Mouse (Mus musculus) lung, postnatal 36 days (tissue): ENCODE results near the gene Dync1li1.

Source experiments
- DNase-seq: peaks from one replicate; pipeline ENCODE4 v3.0.0; 2022; ENCODE audit warnings: mixed read lengths

The Dync1li1 gene

GRCm38 (mm10) chr9:114731011-114731755 lies 42.6 kb downstream of the Dync1li1 start, which contains the start of gene Cmtm6:
Cmtm6 (plus strand) TSS chr9:114731116.
- peak; percentile 99 for DNase-seq

- peak; percentile 22 for DNase-seq
Measured at GRCm38 (mm10) chr9:114731871-114732682, 43.5 kb downstream of the Dync1li1 start.

DNA sequence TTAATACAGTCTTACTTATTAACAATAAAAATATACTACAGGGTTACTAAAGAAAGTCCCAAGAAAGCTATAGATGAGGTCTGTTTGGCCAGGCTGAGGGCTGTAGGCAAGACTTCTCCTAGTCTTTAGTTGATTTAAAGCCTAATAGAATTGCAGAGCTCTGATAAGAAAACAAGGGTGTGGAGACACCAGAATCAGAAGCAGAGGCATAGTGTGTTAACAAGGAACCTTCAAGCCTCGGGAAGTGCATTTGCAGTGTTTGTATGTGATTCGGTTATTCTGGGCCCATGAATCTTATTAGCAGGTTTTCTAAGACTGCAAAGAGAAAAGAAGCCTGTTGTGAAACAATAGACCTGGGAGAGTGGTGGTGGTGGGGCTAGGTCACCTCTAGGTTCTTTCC lies 44.6 kb downstream of the Dync1li1 start:
- no peak for DNase-seq

- peak; percentile 51 for DNase-seq
Measured at GRCm38 (mm10) chr9:114736442-114736841, 47.9 kb downstream of the Dync1li1 start.

DNA sequence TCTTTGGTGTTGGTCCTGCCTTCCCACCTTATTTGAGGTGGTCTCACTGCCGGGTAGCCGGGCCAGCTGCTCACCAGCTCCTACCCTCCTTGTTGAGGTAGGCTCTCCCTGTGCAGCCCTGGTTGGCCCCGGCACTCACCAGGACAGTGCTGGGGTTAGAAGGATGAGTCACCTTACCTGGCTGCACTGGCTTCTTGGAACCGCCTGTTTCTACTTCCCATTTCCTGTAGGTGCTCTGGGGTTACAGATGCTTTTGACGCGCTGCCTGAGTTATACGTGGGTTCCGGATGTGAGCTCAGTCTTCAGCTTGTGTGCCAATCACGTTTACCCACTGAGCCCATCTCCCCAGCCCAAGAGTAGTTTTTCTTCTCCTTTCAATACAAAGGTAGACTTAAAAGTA lies 51.7 kb downstream of the Dync1li1 start:
- DNase-seq = no peak

DNA sequence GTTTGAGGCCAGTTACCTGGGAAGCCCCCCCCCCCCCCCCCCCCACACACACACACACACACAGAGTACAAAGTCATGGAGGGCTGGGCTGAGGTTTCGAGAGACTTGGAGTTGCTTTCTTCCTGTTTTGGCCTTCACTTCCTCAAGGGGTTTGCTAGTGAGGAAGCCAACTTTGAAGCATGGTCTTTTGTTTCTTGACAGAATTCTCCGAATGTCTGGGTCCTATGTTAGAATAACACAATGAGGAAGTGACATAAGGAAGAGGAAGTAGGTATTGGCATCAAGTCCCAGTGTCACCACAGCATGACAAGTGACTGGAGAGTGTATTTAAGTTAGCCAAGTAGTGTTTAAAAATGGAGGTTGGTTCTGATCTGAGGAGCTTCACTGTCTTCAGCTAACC lies 54.1 kb downstream of the Dync1li1 start:
- DNase-seq = peak; percentile 70

GRCm38 (mm10) chr9:114745163-114745562 lies 56.6 kb downstream of the Dync1li1 start:
- DNase-seq = no peak

DNA sequence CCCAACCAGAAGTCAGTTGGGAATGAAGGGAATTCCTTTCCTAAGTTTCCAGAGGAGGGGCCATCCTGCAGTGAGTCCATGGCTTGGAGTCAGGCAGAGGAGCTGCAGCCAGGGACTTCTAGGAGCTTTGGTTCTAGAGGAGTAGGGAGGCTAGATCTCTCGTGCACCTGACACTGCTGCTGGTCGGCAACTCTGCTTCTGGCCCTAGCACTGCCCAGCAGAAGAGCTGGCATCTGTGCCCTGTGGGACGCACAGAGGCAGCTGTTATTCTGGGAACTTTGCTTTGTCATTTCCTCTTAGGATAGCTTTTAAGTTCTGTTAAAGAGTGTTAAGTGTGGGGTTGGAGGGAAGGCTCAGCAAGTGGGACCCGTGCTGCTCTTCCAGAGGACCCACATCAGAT lies 57.1 kb downstream of the Dync1li1 start:
- no peak for DNase-seq

DNA sequence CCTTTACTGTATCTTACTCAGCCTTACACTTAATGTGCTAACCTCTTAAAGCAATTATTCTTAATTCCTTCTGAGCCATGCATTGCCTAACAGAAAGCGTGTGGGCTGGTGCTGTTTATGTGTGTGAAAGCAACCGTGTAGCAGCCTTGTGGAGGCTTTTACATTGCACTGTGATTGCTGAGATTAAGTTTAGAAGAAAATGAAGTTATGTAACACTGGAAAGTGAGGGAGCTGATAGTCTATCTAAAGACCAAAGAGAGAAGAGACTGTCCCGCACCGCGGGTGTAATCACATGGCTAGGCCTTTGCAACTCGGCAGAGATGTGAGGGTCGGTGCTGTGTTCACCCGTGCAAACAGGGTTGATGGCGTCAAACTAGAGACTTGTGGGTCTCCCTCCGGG lies 58.4 kb downstream of the Dync1li1 start:
- DNase-seq = no peak

DNA sequence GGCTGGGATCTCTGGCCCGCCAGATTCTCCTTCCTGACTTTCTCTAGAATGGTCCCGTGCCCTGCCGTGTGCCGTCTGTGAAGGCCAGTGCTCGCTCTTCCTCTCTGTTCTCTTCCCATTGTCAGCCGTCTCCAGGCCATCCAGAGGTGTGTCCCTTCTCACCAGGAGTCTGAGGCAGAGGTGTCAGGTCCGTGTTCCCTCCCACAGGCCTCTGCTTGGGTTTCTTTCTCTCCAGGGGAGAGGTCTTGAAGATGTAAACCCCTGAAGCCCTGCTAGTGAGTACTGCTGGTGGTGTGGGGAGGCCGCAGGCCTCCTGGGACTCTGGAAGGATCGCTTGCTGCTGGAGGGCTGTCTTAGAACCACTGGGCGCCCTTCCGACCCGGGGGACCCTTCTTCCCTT lies 58.9 kb downstream of the Dync1li1 start:
- DNase-seq = no peak

DNA sequence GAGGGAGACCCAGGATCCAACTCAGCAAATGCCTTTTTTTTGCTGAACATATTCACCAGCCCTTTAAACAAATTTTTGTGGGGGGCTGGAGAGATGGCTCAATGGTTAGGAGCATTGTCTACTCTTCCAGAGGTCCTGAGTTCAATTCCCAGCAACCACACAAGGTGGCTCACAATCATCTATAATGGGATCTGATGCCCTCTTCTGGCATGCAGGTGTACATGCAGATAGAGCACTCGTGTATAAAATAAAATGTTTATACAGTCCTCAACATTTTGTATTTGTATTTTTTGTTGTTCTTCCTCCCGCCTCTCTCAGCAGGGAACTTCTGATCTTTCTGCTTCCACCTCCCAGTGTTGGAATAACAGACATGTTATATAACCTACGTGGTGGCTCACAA lies 63.0 kb downstream of the Dync1li1 start:
- no peak for DNase-seq

DNA sequence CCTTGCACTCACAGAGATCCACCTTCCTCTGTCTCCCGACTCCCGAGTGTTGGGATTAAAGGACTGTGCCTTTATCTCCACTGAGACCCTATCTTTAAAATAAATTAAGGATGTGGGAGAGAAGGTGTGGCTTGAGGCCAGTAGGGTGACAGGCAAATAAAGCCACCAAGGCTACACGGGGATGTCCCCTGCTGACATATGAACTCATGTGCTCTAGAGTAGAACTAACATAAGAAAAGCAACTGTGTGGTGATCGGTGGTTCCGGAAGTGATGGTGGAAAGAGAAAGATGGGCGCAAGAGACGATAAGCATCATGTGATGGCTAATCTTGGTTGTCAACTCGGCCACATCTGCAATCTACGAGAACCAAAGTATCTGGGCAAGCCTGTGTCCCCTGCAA lies 63.7 kb downstream of the Dync1li1 start:
- peak; percentile 27 for DNase-seq

DNA sequence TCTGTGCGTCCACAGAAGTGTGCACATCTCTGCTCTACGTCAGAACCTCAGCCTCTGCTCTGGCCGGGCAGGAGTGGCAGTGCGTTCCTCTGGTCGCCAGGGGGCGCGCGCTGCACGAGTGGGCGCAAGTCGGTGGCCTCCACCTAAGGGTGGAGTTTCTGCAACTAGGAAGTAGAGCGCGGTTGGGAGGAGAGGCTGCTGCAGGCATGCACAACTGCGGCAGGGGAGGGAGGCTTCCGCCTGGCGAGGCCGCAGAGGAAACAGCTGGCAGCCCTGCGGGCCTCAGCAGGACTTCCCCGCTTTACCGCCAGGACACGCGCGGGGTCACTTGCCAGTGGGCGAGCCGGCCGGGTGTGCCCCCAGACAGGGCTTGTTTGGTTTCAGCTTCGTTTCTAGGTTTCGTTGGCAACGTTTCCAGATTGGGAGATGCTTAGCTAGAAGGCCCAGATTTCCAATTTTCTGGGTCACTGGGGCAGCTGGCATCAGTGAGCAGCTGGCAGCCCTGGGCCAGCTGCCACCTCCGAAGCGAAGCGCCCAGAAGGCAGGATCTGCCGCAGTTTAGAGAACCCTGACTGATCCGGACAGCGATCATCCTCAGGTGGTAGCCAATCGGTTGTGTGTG lies 64.4 kb downstream of the Dync1li1 start:
- DNase-seq = peak; percentile 96

DNA sequence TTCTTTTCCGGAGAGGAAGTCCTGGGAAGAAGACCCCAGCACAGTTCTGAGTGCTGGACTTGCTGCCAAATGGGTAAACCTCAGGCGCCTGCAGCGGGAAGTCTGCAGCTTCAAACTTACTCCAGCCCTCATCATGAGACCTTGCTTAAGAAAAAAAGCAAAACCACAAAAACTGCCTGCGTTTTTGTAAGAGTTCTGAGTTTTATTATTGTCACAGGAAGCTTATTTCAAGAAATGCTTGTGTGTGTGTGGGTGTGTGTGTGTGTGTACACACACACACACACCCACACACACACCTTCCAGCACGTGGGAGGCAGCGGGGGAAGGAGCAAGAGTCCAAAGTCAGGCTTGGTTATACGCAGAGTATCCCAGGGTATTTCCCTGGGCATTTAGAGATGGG lies 69.7 kb downstream of the Dync1li1 start:
- no peak for DNase-seq

GRCm38 (mm10) chr9:114758801-114759200 lies 70.2 kb downstream of the Dync1li1 start:
- no peak for DNase-seq

- DNase-seq = no peak
Measured at GRCm38 (mm10) chr9:114759886-114760285, 71.3 kb downstream of the Dync1li1 start.

DNA sequence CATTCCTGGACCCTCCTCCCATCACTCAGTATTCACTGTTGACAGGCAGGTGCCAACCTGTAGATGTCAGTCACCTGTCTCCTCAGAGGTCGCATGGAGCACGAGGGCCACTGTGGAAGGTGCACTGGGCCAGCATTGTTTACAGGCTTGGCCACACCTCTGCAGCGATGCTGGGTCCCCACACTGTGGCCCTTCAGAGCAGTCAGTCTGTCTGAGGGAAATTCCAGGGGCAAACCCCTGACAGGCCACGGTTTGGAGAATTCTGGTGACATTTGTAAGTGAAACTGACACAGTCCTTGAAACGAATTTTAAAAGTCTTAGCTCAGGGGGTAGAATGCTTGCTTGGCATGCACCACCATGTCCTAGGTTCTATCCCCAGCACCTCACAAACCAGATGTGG lies 71.8 kb downstream of the Dync1li1 start:
- no peak for DNase-seq

GRCm38 (mm10) chr9:114761848-114762247 lies 73.3 kb downstream of the Dync1li1 start:
- DNase-seq = no peak

GRCm38 (mm10) chr9:114763341-114763740 lies 74.8 kb downstream of the Dync1li1 start:
- DNase-seq = peak; percentile 62

DNA sequence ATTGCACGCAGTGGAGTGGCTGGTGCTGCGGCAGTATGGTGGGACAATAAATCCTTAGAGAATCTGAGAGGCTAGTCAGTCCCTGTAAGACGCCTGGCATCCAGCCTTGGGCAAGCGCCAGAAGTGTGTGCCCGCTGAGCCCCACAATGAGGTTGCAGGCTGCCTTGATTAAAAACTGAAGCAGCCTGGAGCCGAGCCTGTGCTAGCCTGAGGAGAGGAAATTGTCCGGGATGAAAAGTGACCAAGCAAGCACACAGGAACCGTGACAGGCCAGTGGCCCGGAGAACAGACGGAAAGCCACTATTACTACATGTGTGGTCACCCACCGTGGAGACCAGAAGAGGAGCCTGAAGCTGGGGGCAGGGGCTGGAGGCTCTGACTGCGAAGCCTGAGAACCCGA lies 78.4 kb downstream of the Dync1li1 start:
- no peak for DNase-seq

GRCm38 (mm10) chr9:114767507-114767906 lies 78.9 kb downstream of the Dync1li1 start:
- DNase-seq = no peak

- DNase-seq = peak; percentile 52
Measured at GRCm38 (mm10) chr9:114768066-114768465, 79.5 kb downstream of the Dync1li1 start.

GRCm38 (mm10) chr9:114770224-114770623 lies 81.6 kb downstream of the Dync1li1 start:
- peak; percentile 76 for DNase-seq

- DNase-seq = no peak
Measured at GRCm38 (mm10) chr9:114771565-114771964, 83.0 kb downstream of the Dync1li1 start.
